Mouse (Mus musculus): Measurements from ENCODE around the gene Srrm3. TPM values are rescaled to one million over a fixed set of nuclear protein-coding genes. Genes with fewer than 3 reads are reported as not detected.

Srrm3 gene
- total RNA-seq, 4 experiments from 2014 or later = 61.8 to 78.3 (median 68.6) TPM

Small RNA genes within 50 kb of the gene (microRNA-seq; reads per million reads assigned to microRNA genes)
- gene Gm23268 = 0 reads per million in 2 experiments

Other genes with a start within 250 kb of the Srrm3 start
- gene Ccl26, start 243.3 kb upstream of the Srrm3 start, total RNA-seq (2022) = not detected
- gene Ccl24, start 233.8 kb upstream of the Srrm3 start, total RNA-seq (2022) = not detected
- 10 to 100 TPM; 81.1 to 92.6 (median 88.4) TPM for gene Rhbdd2, start 174.3 kb upstream of the Srrm3 start, total RNA-seq (2022)
- 100 to 1,000 TPM in 1 of 4 experiments, 10 to 100 TPM in 3; 82.4 to 100 (median 95.4) TPM for gene Por, start 136.9 kb upstream of the Srrm3 start, total RNA-seq (2022)
- 10 to 100 TPM; 16.8 to 20.5 (median 19.7) TPM for gene Tmem120a, start 62.4 kb upstream of the Srrm3 start, total RNA-seq (2022)
- under 1 TPM in 2 of 4 experiments, not detected in 2; 0.30 to 0.37 TPM for gene Styxl1, start 28.5 kb upstream of the Srrm3 start, total RNA-seq (2022)
- gene Mdh2, start 28.4 kb upstream of the Srrm3 start, total RNA-seq (2022) = 100 to 1,000 TPM; 407 to 445 (median 424) TPM
- gene Hspb1, start 81.0 kb downstream of the Srrm3 start, total RNA-seq (2022) = 10 to 100 TPM; 10.9 to 20.6 (median 14.7) TPM
- 1,000 to 10,000 TPM; 1,072 to 1,089 (median 1,074) TPM for gene Ywhag, start 127.7 kb downstream of the Srrm3 start, total RNA-seq (2022)
- gene Ssc4d, start 167.6 kb downstream of the Srrm3 start, total RNA-seq (2022) = 1 to 10 TPM; 1.3 to 2.8 (median 2.0) TPM
- not detected for gene Zp3, start 173.2 kb downstream of the Srrm3 start, total RNA-seq (2022)
- 10 to 100 TPM in 1 of 4 experiments, 1 to 10 TPM in 3; 7.5 to 11.3 (median 9.6) TPM for gene Dtx2, start 187.9 kb downstream of the Srrm3 start, total RNA-seq (2022)
- not detected for gene Upk3b, start 231.6 kb downstream of the Srrm3 start, total RNA-seq (2022)
- gene Upk3bl, start 247.6 kb downstream of the Srrm3 start, total RNA-seq (2022) = under 1 TPM in 2 of 4 experiments, not detected in 2; 0.59 to 0.81 TPM

Measured in left cerebral cortex, adult 8-10 months (tissue).